Mouse (Mus musculus): ENCODE data around the gene Hoxb13. TPM values are rescaled to one million over a fixed set of nuclear protein-coding genes. Genes with fewer than 3 reads are reported as not detected.

Hoxb13 gene
- total RNA-seq (2017): not detected in 2 replicates

DNA sequence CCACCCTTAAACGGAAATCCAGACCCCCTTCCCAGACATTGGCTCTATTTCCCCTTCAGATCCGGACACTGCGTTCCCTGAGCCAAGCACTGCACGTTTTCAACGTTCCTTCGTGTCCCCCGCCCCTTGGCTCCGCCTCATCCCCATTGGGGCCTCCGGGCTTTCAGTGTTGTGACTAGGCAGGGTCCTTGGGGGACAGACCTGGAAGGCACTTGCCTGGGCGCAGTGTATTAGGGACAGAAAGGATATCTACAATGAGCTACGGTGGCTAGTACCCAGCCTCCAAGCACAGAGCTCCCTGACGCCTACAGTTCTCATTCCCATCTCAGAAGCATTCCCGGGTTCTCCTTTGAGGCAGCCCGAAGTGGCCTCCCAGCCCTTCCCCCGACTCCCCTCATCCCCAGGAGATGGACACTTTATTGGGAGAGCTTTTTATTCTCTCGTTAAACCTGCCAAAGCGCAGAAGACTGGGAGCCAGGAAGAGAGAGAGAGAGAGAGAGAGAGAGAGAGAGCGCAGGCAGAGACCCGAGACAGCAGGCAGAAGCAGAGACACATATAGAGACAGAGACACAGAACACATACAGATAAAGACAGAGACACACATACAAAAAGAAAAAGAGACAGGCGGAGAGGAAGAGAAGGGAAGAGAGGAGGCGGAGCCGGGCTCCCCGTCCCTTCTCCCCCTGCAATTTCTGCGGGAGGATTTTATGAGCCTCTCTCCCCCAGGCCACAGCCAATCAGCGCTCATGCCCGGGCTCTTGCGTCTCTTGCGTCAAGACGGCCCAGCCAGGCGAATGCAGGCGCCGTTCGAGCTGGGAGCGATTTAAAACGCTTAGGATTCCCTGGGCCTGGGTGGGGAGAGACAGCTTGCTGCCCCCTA lies at the start of gene Hoxb13:
Hoxb13 (plus strand) TSS at position 796 of the 880 bp plus-strand sequence.
- ATAC-seq (ENCODE audit: extremely low read depth, insufficient number of reproducible peaks, low FRiP score, poor library complexity, severe bottlenecking): no peak

DNA sequence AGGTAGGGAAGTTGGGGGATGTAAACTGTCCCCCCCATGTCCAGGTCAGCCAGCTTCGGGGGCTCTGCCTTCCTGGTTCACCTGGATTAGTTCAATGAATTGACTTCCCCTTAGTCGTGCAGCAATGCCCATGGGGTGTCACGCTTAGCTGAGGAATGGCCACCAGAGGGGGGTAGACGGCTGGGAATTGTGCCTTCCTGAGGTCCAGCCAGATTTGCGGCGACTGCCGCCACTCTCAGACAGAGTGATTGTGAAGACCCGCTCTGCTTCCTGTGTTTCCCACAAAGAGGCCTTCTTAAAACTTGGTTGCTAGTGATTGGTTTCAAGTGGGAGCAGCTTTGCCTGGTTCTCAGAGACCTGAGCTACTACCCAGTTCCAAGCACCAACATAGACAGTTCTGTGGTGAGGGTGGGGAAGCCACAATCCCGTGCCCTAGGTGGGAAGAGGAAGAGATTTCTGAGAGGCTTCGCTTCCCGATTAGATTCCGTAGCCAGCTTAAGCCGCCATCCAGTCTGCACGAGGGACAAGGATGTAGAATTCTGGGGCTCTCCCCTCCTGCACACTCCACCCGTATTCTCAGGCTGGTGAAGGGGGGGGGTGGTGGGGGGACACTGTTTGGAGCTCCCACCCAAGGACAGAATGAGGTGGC lies 48.4 kb upstream of the Hoxb13 start:
- no peak for ATAC-seq (ENCODE audit: extremely low read depth, insufficient number of reproducible peaks, low FRiP score, poor library complexity, severe bottlenecking)

DNA sequence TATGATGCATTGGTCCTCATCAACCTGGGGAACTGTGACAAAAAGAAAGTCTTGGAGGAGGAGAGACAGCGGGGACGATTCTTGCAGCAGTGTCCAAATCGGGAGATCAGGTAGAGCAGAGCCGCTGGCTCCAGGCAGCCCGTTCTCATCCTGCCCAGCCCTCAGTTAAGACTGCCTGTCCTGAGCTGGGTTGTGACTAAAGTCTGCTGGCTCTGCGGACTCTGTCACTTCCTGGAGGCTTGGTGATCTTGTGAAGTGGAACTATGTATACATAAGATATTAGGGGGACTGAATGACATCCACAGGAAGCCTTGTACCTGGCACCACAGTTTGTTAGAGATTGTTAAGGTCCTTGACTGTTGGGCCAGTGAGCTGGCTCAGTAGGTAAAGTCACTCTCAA lies 46.6 kb upstream of the Hoxb13 start:
- no peak for ATAC-seq (ENCODE audit: extremely low read depth, insufficient number of reproducible peaks, low FRiP score, poor library complexity, severe bottlenecking)

DNA sequence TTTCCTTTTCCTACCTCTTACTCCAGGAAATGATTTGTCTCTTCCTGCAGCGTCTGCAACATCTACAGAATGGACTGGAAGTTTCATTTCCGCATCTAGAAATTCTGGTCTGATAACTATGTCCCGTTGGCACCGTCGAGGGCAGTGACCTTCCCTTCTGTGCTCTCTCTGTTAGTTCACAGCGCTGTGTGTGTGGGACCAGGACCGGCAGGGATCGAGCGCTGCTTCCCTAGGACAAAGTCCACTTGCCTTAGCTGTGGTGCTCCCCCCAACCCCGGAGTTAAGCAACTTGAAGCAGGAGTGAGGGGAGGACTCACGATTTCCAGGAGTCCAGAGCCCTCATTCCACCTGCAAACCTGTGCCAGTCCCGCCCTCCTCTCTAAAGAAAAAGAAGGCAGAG lies 29.3 kb upstream of the Hoxb13 start:
- ATAC-seq (ENCODE audit: extremely low read depth, insufficient number of reproducible peaks, low FRiP score, poor library complexity, severe bottlenecking): no peak

DNA sequence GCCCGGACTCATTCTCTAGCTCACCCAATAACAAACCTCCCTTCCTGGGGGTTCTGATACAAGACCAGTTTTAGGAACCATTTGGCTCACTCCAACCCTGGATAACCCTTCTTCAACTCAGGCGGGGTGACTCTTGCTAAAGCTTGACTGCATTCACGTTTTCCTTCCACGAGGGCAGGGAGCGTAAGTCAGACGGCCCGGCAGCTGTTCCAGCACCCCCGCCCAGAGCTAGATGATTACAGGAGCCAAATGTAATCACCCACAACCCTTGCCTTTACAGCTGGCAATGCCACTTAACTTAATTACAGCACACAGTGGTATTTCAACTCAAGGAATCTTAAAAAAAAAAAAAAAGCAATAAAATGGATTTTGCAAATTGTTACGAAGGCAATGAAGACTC lies 26.0 kb upstream of the Hoxb13 start:
- no peak for ATAC-seq (ENCODE audit: extremely low read depth, insufficient number of reproducible peaks, low FRiP score, poor library complexity, severe bottlenecking)

DNA sequence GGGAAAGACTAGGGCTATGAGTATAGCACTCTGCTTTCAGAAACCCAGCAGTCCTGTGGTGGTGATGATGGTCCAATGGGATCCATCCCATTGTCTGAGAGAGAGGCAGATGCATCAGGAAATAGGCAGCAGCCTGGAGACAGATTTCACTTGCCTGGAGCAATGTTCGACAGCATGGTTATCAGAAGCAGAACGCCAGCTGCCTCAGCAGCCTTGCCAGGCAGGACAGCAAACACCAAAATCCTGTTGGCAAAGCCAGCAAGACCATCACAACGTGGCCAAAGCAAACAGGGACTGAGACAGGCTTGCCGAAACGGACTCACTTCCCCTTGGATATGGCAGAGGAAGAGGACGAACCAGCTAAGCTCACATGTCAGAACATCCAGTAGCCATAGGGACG lies 25.1 kb upstream of the Hoxb13 start:
- no peak for ATAC-seq (ENCODE audit: extremely low read depth, insufficient number of reproducible peaks, low FRiP score, poor library complexity, severe bottlenecking)

DNA sequence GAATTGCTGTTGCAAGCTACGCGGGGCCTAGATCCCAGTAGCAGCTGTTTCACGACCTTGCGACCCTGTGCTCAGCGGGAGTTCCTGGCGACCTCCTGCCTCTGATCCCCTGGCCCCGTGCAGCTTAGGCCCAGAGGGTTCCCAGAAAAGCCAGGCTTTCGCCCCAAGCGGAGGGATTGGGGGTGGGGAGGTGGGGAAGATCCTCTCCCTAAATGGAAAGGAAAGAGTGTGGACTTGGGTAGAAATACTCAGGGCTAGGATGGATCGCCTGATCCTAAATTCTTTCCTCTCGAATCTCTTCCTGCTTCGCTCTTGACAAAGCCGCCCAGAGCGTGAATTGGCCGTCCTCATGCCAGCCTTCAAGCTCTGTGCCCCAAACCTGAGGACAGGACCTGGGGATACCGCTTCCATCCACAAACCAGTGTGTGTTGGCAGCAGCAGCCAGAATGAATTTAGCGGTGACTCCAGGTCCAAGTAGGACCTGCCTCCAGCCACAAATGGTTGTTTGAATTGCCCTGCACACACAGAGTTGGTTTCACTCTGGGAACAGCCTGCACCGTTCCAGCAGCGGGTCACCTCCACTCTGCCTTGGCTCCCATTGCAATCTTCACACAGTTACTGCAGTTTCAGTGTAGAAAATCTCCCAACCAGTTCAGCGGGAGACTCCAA lies 23.3 kb upstream of the Hoxb13 start:
- no peak for ATAC-seq (ENCODE audit: extremely low read depth, insufficient number of reproducible peaks, low FRiP score, poor library complexity, severe bottlenecking)

DNA sequence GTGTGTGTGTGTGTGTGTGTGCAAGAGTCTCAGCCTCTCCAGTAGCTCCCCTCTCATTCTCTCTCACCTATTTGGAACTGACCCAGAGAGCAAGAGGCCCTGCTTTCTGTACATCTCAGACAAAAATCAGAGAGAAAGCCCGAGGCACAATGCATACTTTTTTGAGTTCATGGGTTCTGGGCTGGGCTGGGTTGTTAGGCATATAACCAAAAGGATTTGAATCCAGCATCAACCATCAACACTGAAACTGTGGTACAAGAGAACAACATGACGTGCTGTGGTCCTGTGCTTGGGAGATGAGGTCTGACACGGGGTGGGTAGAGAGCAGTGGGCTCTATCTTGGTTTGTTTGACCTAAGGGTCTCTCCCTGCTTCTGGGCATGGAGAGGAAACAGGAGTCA lies 22.5 kb upstream of the Hoxb13 start:
- ATAC-seq (ENCODE audit: extremely low read depth, insufficient number of reproducible peaks, low FRiP score, poor library complexity, severe bottlenecking): no peak

DNA sequence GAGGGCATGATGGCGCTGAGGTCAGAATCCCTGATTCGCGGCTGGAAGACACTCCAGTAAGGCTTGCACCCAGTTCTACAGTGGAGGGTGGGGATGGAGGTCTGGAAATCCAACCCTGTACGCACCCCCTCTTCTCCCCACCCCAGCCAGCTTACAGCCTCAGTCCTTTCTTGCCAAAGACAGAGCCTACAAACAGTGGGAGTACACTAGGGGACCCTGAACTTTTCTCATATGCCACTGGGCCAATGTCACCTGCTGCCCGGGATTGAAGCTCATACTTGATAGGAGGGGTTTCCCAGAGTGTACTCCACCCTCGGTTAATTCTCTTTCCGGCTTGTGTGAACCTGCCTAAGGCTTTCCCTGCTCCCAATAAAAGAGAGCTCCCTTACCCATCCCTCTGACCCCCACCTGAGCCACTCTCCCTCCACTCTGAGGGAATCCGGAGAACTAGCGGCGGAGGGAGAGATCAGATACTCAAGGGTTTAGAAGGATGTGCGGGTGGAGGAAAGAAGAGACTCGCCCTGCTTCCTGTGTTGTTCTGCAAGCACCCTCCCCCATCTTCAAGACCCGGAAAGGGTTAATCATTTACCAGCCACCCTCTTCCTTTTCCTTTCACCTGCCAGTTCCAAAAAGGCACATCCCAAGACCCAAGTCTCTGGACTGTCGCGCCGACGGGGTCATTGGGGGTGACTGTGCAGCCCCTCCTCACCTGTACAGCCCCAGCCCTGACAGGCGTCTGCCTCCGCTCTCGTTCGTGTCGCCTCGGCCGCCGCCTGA lies 21.4 kb upstream of the Hoxb13 start:
- no peak for ATAC-seq (ENCODE audit: extremely low read depth, insufficient number of reproducible peaks, low FRiP score, poor library complexity, severe bottlenecking)

DNA sequence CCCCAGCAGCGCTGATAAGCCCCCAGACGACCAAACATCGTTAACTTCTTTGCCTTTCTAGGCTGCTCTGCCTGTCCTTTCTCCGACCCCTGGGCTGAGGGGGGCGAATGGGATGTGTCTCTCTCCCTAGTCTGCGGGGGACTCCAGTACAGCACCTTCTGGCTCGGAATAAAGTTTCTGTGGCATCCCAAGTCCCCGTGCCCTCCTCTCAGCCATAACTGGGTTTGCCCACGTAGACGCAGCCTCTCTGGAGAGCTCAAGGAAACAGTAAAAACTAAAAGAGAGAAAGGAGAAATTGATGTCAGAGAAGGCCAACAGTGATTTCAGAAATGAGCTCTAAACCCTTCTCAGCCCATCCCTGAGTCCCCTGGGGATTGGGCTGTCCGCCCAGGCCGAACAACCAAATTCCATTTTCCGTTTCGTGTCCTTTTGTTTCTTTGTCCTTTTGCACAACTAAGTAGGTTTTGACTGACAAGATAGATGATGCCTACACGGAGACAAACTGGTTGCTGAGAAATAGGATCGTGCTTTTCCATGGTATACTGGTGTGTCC lies 20.8 kb upstream of the Hoxb13 start:
- no peak for ATAC-seq (ENCODE audit: extremely low read depth, insufficient number of reproducible peaks, low FRiP score, poor library complexity, severe bottlenecking)

DNA sequence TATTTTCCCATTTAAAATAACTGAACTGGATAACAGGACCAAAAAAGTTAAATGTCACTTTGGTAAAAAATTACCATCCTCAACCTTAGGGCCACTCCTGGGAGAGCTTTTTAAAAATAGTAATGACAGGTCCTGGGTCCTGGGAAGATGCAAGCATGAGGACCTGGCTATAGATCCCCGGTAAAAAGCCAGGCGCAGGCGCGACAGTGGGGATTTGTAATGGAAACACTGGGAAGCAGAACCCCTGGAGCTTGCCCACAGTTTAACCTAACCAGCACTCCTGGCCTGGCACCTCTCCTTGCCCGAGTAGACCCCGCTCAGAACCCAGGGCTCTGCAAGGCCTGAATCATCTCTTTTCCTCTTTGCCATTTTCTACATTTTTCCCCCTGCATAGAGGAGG lies 19.2 kb upstream of the Hoxb13 start:
- ATAC-seq (ENCODE audit: extremely low read depth, insufficient number of reproducible peaks, low FRiP score, poor library complexity, severe bottlenecking): no peak

DNA sequence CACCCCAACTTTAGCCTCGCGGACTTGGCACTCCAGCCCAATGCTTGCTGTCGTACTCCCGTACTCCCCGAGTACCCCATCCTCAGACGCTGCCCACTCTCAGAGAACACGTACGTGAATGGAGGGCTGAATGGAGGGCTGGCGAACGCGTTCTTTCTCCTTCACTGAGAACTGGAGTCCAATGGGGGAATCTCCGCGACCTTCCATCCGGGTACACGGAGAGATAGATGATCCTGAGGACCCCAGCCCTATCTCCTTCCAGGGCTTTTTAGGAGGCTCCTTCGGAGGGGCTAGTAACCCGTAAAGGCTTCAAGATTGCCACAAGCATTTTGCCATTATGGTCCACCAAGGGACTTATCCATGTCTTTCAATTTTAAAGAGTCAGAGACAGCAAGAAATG lies 18.6 kb upstream of the Hoxb13 start:
- ATAC-seq (ENCODE audit: extremely low read depth, insufficient number of reproducible peaks, low FRiP score, poor library complexity, severe bottlenecking): no peak

DNA sequence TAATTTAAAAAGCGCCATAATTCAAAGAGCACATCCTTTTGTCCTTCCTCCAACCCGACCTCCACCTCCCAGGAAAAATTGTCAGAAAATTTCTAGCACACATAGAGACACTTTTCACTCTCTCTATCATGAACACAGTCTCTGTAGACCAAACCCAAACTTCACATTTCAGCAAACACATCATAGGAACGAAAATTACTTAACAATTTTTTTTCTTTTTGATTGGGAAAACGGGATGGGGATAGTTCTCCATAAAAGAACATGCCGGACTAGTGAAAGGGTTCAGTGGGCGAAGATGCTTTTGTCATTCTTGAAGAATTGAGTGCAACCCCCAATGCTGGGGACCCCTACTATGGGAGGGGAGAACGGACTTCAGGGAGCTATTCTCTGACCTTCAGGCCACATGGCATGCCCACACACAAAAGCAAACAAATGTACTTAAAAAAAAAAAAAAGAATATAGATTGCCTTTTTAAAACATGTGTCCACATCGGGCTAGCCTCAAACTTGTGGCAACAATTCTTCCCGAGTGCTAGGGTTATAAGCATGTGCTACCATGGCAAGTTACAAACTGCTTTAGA lies 18.1 kb upstream of the Hoxb13 start:
- no peak for ATAC-seq (ENCODE audit: extremely low read depth, insufficient number of reproducible peaks, low FRiP score, poor library complexity, severe bottlenecking)

DNA sequence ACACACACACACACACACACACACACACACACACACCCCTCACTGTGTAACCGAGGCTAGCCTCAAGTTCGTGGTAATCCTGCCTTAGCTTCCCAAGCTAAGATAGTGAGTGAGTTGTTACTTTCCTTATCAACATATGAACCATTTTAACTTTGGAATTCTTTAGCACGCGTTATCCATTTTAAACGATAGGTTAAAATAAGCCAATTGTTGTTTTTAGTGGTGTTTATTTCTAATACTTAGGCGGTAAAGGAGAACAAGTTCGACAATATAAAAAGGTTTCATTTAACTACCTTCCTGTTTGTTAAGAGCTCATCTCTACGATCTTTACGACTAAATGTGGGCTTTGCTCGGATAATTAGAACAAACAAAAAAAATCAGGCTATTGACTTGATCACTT lies 17.3 kb upstream of the Hoxb13 start:
- ATAC-seq (ENCODE audit: extremely low read depth, insufficient number of reproducible peaks, low FRiP score, poor library complexity, severe bottlenecking): no peak

DNA sequence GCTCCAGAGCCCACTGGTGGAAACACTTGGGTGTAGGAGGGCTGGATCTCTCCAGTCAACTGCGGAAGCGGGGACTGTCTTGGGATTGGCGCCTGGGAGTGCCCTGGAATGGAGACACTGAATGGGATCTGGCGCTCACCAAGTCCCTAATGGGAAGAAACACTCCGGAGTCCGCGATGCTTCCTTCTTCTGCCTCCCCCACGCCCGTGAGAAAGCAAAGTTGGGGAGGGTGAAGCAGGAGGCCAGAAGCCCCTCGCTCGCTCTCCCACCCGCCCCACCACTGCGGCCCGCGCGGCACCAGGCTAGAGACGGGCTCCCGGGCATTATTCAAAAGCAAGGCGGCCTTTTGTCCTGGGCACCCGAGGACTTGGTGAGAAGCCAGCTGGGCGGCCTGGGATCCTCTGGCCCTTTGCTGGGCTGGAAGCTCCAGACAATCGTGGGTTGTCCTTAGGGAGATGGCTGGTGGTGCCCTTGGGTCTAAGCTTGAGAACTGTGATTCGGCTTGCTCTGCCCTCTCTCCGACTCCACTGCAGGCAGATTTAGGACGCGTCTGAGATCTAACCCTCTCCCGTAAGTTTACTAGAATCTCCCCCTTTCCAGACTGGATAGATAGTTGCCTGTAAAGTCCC lies 16.5 kb upstream of the Hoxb13 start:
- ATAC-seq (ENCODE audit: extremely low read depth, insufficient number of reproducible peaks, low FRiP score, poor library complexity, severe bottlenecking): no peak

DNA sequence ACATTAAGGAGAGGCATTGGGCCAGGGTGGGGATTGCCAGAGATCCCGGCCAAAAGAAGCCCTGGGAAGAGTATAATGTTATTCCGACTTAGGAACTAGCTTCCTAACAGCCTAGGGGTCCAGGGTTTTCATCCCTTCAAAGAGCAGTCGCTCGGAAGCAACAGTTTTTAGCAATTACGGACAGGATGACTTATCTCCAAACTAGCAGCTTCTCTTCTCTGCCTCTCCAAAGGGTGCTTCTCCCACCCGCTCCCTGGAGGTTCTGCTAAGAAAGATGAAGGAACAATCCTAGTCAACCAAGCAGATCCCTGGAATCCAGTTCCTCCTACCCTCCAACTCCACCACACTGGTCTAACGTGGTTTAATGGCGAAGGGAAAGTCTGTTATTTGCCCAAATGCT lies 15.8 kb upstream of the Hoxb13 start:
- no peak for ATAC-seq (ENCODE audit: extremely low read depth, insufficient number of reproducible peaks, low FRiP score, poor library complexity, severe bottlenecking)

DNA sequence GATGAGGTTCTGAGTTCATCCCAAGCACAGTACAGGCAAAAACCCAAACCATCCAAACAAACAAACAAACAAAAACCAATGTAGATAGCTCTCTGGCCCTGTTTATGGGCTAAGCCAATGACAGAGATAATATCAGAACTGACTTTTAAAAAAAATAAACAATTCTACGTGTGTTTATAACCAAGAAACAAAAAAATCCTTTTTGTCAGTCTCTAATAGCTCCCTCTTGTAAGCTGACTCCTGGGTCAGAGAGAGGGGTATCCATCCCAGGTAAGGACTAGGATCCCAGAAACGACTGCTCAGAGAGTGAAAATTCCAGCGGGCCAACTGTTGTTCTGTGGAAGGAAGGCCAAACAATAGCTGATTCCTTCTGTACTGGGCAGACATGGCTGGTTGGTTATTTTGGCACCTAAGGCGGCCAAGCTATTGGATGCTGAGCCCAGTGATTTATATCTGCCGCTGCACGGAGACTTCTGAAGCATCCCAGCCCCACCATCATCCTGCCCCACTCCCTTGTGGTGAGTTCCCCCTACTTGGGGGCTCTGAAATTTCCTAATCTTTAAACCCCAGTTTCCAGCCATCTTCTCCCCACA lies 15.1 kb upstream of the Hoxb13 start:
- no peak for ATAC-seq (ENCODE audit: extremely low read depth, insufficient number of reproducible peaks, low FRiP score, poor library complexity, severe bottlenecking)

DNA sequence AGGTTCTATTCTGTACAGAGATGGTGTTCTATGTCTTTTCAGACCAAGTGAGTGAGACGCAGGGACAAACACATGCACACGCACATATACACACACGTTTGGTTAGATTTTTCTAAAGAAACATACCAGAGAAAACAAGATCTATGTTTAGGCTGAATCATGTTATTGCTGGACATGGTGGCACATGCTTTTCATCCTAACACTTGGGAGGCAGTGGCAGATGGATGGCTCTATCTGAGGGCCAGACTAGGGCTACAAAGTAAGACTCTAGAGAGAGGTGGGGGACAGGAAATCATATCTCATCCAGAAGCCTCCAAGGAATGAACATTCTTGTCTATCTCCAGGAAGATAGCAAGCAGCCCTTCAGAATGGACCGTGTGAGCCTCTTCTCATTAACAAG lies 13.1 kb upstream of the Hoxb13 start:
- no peak for ATAC-seq (ENCODE audit: extremely low read depth, insufficient number of reproducible peaks, low FRiP score, poor library complexity, severe bottlenecking)
